Mouse (Mus musculus) embryonic facial prominence, embryonic 11.5 days (tissue): Measurements from ENCODE around the gene Creb3l1. TPM values are rescaled to one million over a fixed set of nuclear protein-coding genes. Genes with fewer than 3 reads are reported as not detected.

Source experiments
- ATAC-seq: fragments of 200-750 bp; cut with Nextera tagmentation; replicated peaks from 2 replicates; pipeline ENCODE4 v1.8.0; 2017; ENCODE audit warnings: low read depth; ENCODE audit not compliant: insufficient number of reproducible peaks, low FRiP score, low TSS enrichment
- DNase-seq: peaks from one replicate; pipeline ENCODE4 v3.0.0-alpha.2; 2015; ENCODE audit warnings: low spot score
- H3K27ac ChIP-seq: fragments of 300-500 bp; sonication (generic); replicated peaks from 2 replicates; pipeline ENCODE4 v1.5.1; 2014; ENCODE audit warnings: mild to moderate bottlenecking, low read depth, low read length, control low read depth
- H3K27me3 ChIP-seq: fragments of 300-500 bp; sonication (generic); 2 replicates; pipeline ENCODE4 v1.6.1; 2014; ENCODE audit warnings: mild to moderate bottlenecking, low read length, moderate library complexity, mixed read lengths; ENCODE audit not compliant: control insufficient read depth, insufficient read depth
- H3K36me3 ChIP-seq: fragments of 300-500 bp; sonication (generic); replicated peaks from 2 replicates; pipeline ENCODE4 v1.6.1; 2014; ENCODE audit warnings: low read depth, mild to moderate bottlenecking, low read length, moderate library complexity, mixed read lengths; ENCODE audit not compliant: control insufficient read depth, insufficient read depth
- H3K4me1 ChIP-seq: fragments of 300-500 bp; sonication (generic); 2 replicates; pipeline ENCODE4 v1.6.1; 2014; ENCODE audit warnings: low read length, mixed read lengths; ENCODE audit not compliant: control insufficient read depth, insufficient read depth
- H3K4me2 ChIP-seq: fragments of 300-500 bp; sonication (generic); 2 replicates; pipeline ENCODE4 v1.6.1; 2014; ENCODE audit warnings: low read depth, mild to moderate bottlenecking, control low read depth, low read length, moderate library complexity
- H3K4me3 ChIP-seq: fragments of 300-500 bp; sonication (generic); 2 replicates; pipeline ENCODE4 v1.5.1; 2014; ENCODE audit warnings: low read depth, low read length, control low read depth
- H3K9ac ChIP-seq: fragments of 300-500 bp; sonication (generic); replicated peaks from 2 replicates; pipeline ENCODE4 v1.6.1; 2014; ENCODE audit warnings: mild to moderate bottlenecking, control low read depth, low read length
- H3K9me3 ChIP-seq: fragments of 300-500 bp; sonication (generic); replicated peaks from 2 replicates; pipeline ENCODE4 v1.6.1; 2016; ENCODE audit warnings: mild to moderate bottlenecking, low read length, inconsistent platforms, mixed read lengths; ENCODE audit not compliant: control insufficient read depth
- WGBS: fragments of 180-500 bp; shearing (Covaris S2); extraction: QIAGEN DNeasy Blood & Tissue Kit; methylation state at CpG from one replicate; pipeline ENCODE4 v1.1.7; 2014; 5-methylcytosine and 5-hydroxymethylcytosine counted together
- polyA plus RNA-seq: library from polyadenylated mRNA; unstranded; fragments of >200 nt; fragmentation: Nextera tagmentation; extraction: Ambion mirVana; gene quantifications from 2 replicates; pipeline ENCODE4 v1.2.1, GENCODE M21; 2014

The Creb3l1 gene
- polyA plus RNA-seq, 1 experiment from 2014 or later, result 1.5 TPM

DNA sequence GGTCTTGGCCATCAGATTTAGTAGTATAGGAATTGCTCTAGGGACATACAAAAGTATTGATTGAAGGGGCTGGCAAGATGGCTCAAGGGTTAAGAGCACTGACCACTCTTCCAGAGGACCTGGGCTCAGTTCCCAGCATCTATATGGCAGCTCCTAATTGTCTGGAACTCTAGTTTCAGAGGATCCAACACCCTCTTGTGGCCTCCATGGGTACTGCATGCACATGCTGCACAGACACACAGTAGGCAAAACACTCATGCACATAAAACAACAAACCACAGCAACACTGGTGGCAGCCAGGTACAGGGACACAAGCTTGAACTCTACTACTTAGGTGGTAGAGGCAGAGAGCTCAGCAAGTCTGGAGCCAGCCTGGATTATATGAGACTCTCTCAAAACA is 34.6 kb downstream of the Creb3l1 start:
- H3K4me1 ChIP-seq, result no peaks in the 10 kb centered on the region; the same call in 1 of the 2 replicates
- DNase-seq (no peak), ATAC-seq (no peak)
- H3K4me2 ChIP-seq, result no peak overlapping the region
- no peaks in the 10 kb centered on the region for H3K9me3 ChIP-seq
- no peak overlapping the region for H3K27ac ChIP-seq
- no peak overlapping the region for H3K9ac ChIP-seq
- H3K36me3 ChIP-seq, result no peaks in the 10 kb centered on the region
- H3K27me3 ChIP-seq, result no peaks in the 10 kb centered on the region
- no peak overlapping the region for H3K4me3 ChIP-seq

DNA sequence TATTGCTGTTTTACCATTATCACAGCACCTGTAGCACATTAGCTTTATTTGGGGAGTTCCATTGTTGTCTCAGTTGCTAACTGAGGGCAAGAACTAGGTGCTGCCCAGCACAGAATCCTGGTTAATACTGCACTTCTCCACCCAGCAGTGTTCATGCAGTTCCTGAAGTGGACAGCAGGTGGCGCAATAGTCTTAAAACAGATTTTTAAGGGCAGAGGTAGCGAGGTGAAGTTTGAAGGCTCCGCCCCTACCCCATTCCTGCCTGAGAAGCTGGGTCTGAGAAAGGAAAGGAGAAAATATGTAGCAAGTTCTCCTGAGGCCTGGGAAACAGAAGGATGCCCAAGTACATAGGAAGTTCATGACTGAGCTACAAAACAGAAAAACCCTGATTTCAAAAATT is 36.8 kb downstream of the Creb3l1 start:
- Histone ChIP-seq H3K4me1 (no peaks in the 10 kb centered on the region; the same call in 1 of the 2 replicates), H3K27ac (no peak overlapping the region), H3K4me3 (no peak overlapping the region), H3K9me3 (no peaks in the 10 kb centered on the region), H3K4me2 (no peak overlapping the region), H3K36me3 (no peaks in the 10 kb centered on the region), H3K27me3 (no peaks in the 10 kb centered on the region), H3K9ac (no peak overlapping the region)
- DNase-seq (peak; percentile 93), ATAC-seq (no peak)
- 2% methylated on average over 3 of the region's 3 CpGs for WGBS

DNA sequence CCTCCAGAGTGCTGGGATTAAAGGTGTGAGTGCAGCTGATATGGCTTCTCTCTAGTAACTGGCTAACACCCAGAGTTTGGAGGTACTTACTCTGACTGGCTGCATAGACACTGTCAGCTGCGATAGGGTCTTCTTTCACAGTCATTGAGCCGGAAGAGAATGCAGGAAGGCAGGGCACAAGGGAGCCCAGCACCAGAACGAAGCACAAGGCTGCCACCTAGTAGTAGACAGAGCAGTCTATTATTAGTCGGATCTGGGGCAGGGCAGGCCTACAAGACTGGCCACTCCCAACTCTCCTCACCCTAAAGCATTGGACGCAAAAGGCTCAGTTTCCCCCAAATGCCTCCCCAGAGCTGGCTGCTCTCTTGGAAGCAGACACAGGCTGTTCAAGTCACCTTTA is 38.2 kb downstream of the Creb3l1 start:
- no peak overlapping the region for H3K4me3 ChIP-seq
- no peak; the same call in 1 of the 2 replicates for ATAC-seq
- H3K4me1 ChIP-seq, result no peaks in the 10 kb centered on the region; the same call in 1 of the 2 replicates
- H3K36me3 ChIP-seq, result no peaks in the 10 kb centered on the region
- no peaks in the 10 kb centered on the region for H3K9me3 ChIP-seq
- WGBS, result 6% methylated on average over 5 of the region's 5 CpGs
- no peak overlapping the region for H3K4me2 ChIP-seq
- DNase-seq, result no peak
- H3K27ac ChIP-seq, result no peak overlapping the region
- no peak overlapping the region for H3K9ac ChIP-seq
- H3K27me3 ChIP-seq, result no peaks in the 10 kb centered on the region

DNA sequence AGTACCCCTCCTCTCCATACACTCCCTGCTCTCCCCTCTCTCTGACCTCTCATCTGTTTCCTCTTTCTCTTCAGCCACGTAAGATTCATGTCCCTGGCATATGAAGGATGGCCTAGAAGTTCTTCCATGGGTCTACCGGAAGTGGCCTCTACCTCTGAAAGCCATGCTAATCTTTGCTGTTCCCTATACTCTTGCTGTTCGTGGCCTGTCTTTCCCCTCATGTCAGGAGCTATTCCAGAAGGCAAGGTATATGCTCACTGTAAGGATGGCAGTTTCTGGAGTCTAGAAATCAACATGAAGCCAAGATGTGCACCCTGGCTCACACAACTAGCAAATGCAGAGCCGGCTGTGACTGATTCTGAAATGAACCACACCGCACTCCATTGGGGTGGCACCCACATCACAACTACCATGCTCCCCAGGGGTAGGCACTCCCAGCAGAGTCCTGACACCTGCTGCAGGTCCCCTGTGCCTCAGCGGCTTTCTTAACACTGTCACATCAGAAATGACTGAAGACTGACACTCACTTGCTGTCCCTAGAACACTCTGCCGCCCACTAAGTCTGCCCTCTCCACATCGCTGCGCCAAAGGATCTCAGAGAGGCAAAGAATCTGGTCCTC is 39.3 kb downstream of the Creb3l1 start:
- DNase-seq, result no peak
- Histone ChIP-seq H3K4me1 (no peaks in the 10 kb centered on the region; the same call in 1 of the 2 replicates), H3K9me3 (no peaks in the 10 kb centered on the region), H3K27ac (peak overlapping the region; percentile 70), H3K4me3 (no peak overlapping the region), H3K4me2 (no peak overlapping the region), H3K27me3 (no peaks in the 10 kb centered on the region), H3K36me3 (no peaks in the 10 kb centered on the region), H3K9ac (no peak overlapping the region)
- WGBS, result 34% methylated on average over 9 of the region's 9 CpGs
- ATAC-seq, result no peak

DNA sequence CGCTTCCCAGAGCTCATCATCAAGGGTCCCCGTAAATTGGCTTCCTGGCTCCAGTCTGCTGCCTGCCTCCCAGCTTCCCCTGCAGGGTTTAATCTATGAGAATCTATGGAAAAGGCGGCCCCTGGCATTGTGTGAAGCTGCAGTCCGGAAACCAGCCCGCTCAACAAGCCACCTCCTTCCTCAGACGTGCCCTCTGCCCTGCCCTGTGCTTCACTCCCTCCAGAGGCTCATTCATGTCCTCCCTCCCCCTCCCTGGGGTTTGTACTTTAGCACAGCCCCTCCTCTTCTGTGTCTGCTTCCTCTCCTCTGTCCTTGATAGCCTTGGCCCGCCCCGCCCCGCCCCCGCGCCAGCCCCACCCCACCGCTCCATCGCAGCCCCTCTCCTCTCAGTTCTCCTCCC is 39.9 kb downstream of the Creb3l1 start:
- ATAC-seq, result peak; percentile 82
- Histone ChIP-seq H3K4me3 (no peak overlapping the region), H3K4me1 (no peaks in the 10 kb centered on the region; the same call in 1 of the 2 replicates), H3K27me3 (no peaks in the 10 kb centered on the region), H3K27ac (peak overlapping the region; percentile 36), H3K9ac (peak overlapping the region; percentile 35; the same call in 1 of the 2 replicates), H3K4me2 (peak overlapping the region; percentile 1; the same call in 1 of the 2 replicates), H3K9me3 (no peaks in the 10 kb centered on the region), H3K36me3 (no peaks in the 10 kb centered on the region)
- DNase-seq, result peak; percentile 87
- WGBS, result under 1% methylated on average over 8 of the region's 13 CpGs

DNA sequence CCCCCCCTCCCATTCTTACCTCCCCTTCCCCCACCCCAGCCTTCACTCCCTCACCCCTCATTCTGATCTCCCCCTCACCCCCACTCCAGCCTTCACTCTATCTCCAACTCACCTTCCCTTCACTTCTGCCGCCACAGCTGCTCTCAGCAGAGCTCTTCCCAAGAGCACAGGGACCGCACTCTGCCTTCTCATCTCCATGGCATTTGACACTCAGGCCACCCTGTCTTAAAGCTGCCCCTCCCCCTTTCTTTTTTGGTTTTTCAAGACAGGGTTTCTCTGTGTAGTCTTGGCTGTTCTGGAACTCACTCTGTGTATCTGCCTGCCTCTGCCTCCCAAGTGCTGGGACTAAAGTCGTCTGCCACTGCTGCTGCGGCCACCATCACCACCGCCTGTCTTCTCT is 43.5 kb downstream of the Creb3l1 start:
- DNase-seq, result no peak
- no peak for ATAC-seq
- Histone ChIP-seq H3K4me3 (no peak overlapping the region), H3K27me3 (peaks cover 12% of the 10 kb centered on the region), H3K9me3 (no peaks in the 10 kb centered on the region), H3K36me3 (no peaks in the 10 kb centered on the region), H3K27ac (no peak overlapping the region), H3K4me2 (no peak overlapping the region), H3K9ac (no peak overlapping the region), H3K4me1 (peaks cover 3% of the 10 kb centered on the region)
- WGBS, result 45% methylated on average over 5 of the region's 5 CpGs

DNA sequence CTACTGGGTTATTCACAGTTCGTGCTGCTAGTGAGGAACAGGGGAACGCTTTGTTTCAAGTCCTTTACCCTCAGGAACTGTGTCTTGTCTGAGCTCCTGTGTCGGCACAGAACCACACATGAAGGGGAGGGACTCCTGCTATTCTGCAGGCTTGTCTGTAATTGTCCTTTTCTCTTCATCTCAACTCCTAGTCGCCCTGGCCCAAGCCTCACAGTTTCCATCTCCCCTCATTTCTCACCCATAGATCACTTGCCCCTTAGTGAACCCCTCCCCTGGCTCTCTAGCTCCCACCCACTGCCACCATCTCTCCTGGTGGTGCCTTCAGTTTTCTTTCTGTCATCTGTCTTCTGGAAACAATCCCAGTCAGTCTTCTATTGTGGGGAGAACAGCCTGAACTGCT is 44.1 kb downstream of the Creb3l1 start:
- WGBS, result 7% methylated on average over 4 of the region's 4 CpGs
- peaks cover 4% of the 10 kb centered on the region for H3K4me1 ChIP-seq
- no peak overlapping the region for H3K4me2 ChIP-seq
- ATAC-seq, result no peak
- no peak for DNase-seq
- H3K27ac ChIP-seq, result no peak overlapping the region
- H3K36me3 ChIP-seq, result no peaks in the 10 kb centered on the region
- H3K4me3 ChIP-seq, result no peak overlapping the region
- peaks cover 17% of the 10 kb centered on the region for H3K27me3 ChIP-seq
- no peak overlapping the region for H3K9ac ChIP-seq
- H3K9me3 ChIP-seq, result no peaks in the 10 kb centered on the region

DNA sequence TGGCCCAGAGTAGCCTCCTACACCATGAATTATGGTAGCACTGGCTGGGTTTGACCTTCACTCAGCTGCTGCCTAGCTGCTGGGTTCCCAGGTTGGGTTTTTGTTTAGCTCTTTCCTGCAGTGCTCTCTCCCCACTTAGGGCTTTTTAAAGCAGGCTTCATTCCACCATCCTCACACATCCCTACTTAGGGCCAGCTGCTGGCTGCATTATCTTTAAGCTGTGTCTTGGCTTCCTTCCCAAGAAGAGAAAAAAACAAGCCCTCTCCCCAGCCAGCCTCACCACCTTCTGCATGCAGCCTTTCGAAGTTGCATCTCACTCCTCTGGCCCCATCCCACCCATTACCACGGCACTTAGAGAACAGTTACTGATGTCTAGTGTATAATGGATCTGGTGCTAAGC is 45.8 kb downstream of the Creb3l1 start:
- Histone ChIP-seq H3K9ac (no peak overlapping the region), H3K4me1 (peaks cover 4% of the 10 kb centered on the region), H3K36me3 (no peaks in the 10 kb centered on the region), H3K27ac (no peak overlapping the region), H3K9me3 (no peaks in the 10 kb centered on the region), H3K4me2 (no peak overlapping the region), H3K4me3 (no peak overlapping the region), H3K27me3 (peaks cover 34% of the 10 kb centered on the region)
- DNase-seq, result no peak
- no peak for ATAC-seq
- WGBS, result 43% methylated on average over 2 of the region's 2 CpGs
